Mouse (Mus musculus): ENCODE data around the gene Tbl2.

Tbl2 gene

DNA sequence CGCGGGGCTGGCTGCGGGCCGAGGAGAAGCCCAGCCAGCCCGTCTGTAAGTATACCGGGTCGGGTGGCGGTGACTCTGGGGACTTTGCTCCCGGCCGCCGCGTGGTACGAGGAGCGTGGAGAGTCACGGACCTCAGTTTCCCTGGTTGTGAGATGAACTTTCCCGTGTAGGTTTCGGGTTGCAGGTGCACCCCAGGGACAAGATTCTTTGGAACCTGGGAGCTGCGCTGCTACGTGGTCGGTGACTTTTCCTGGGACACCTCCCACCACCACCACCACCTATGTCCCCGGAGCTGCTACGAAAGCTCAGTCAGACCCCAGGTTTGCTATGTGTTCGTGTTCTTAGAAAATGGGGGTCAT is 342 bp downstream of the Tbl2 start:
- DNase-seq (ENCODE audit: low spot score in 2 of 2), result no peak

DNA sequence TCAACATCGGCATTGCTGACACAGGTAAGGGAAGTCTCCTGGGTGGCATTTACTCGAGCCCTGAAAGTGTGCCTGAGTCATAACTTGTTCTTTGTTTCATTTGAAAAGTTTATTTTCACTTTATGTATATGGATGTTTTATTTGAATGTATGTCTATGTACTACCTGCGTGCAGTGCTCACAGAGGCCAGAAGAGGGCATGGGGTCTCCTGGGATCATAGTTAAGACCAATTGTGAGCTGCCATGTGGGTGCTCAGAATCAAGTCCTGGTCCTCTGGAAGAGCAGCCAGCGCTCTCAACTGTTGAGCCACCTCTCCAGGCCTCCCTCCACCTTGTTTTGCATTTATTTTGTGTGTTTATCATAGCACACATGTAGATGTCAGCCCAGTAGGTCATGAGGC is 7.0 kb downstream of the Tbl2 start:
- DNase-seq (ENCODE audit: low spot score in 2 of 2), result no peak

DNA sequence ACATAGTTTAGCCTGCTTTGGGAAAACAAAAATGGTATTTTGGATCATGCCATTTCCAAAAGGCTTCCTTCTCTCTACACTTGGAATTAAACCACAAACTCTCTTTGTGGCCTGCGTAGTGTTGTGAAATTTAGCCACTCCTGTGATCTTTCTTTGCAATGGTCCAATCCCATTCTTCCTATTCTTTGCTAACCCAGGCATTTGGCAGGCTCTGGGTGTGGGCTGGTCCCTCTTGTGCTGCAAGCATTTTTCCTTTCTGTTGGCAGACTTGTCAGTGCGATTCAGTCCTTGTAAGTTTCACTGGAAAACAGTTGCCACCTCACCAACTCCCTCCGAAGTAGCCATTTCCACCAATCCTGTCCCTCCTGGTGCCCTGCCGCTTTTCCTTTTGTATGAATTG is 11.8 kb downstream of the Tbl2 start:
- DNase-seq (ENCODE audit: low spot score in 2 of 2), result peak in 1 of 2 experiments; percentile 58

DNA sequence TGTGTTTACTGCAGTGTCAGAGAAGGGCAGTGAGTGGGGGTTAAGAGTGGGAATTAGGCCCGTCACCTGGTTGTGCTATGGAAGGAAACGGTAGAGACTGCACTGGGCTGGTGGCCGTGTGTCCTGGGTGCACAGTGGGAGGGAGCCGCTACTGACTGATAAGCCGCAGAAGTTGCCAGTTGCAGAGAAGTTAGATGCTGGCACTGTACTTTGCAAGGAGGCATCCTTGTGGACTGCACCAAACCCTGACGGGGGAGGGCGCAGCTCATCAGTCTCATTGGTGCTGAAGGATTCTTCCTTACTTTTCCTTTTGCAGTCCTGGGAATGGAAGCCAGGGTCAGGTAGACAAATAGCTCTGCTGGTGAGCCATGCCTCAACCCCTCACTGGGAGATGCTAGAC is 12.2 kb downstream of the Tbl2 start:
- DNase-seq (ENCODE audit: low spot score in 2 of 2), result no peak

DNA sequence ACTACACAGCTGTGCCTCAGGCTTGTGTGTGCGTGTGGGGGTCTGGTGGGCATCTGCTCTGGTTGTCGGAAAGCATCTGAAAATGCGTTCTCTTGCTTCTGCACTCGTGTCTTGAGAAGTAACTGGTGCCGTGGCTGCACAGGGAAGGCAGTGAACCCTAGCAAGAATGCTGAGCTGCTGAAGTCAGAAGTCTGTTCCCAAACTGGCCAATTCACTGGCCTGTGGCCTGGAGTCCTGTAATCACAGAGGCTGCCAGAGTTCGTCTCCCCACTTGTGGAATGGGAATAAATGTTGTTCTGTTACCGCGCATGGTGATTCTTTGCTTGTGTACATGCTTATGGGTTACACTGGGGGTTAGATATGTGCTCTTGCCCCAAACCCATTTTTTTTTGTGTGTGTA is 12.9 kb downstream of the Tbl2 start:
- DNase-seq (ENCODE audit: low spot score in 2 of 2), result no peak

DNA sequence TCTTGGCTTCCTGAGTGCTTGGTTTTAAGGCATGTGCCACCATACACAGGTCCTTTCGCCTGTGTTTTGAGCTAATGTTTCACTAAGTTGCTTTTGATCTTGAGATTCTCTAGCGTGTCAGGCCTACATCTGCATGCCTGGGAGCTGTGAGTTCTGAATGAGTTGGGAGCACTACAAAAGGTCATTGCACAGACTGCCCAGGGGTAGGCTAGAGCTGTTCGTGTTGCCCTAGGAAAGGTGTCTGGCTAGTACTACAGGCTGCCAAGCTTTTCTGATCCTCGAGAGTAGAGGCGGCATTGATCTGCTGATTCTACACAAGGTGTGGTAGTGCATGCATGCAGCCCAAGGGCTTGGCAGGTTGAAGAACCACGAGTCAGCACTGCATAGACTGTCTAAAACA is 13.4 kb downstream of the Tbl2 start:
- no peak for DNase-seq (ENCODE audit: low spot score in 2 of 2)

DNA sequence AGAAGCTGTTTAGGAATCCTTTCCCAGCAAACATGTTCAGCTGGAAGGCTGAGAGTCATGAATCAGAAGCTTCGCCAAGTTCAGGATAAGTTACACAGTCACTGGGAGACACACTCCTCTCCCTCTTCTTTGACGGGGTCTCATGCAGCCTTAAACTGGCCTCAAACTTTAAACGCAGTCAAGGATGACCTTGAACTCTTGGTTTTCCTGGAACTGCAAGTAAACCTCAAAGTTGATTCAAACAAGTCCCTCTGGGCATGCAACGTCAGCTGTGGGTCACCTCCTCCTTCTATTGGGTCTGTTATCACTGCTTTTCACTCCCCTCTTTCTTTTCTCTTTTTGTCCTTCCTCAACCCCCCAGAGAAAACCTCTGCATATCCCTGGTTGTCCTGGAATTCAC is 17.5 kb downstream of the Tbl2 start:
- no peak for DNase-seq (ENCODE audit: low spot score in 2 of 2)

DNA sequence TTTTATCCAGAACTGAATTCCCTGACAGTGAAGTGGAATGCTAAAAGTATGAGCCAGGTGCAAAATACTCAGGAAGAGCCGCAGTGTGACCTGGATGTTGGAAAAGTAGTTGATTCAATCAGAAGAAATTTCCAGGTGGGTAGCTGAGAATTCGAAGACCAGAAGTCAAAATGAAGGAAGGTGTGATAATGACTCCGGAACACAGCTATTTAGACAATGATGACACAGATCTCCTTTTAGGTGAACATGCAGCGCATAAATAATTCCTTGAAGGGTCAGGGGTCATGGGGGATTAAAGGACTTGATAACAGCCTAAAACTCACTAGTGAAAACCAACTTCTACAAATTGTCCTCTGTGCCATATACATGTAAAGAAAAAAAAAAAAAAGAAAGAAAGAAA is 18.0 kb downstream of the Tbl2 start:
- DNase-seq (ENCODE audit: low spot score in 2 of 2), result no peak

DNA sequence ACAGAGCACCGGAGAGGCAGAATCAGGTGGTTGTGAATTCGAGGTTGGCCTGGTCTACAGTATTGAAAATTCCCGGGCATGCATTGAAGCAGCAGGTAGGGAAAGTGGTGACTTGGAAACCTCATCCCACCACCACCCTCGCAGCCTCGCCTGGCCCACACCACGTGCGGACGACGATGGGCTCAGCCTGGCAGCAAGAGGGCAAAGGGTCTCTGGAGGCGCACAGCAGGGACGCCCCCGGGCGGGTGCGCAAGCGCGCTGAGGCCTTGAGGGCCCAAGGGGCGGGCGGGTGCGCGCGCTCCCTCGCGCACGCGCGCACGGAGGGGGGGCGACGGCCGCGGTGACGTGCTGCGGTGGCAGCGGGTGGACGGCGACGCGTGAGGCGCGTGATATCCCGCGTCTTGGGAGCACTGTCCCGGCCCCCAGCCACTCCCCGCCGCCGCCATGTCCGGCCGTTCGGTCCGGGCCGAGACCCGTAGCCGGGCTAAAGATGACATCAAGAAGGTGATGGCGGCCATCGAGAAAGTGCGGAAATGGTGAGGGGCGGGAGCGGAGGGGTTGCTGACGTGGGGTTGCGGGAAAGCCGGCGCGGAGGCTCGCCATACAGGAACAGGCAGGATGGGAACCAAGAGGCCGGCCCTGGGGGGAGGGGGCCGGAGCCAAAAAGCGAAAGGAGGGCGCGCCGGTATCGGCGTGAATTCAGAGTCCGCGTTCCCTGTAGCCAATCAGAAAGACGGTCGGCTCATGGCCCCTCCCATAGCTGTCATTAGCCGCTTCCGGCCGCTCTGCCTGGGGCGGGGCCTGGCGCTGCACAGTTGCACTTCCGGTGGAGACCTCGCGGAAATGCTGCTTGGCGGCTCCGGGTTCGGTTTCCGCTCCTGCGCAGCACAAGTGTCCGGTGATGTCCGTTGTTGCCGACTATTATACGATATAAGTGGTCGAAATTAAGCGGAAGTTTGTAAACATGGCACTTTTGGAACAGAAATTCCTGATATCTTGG is 18.9 kb downstream of the Tbl2 start, which contains the start of gene Bcl7b:
Gene Bcl7b, plus strand, starts transcription at position 221 of the 1,000 bp plus-strand sequence.
- peak; percentile 95 to 98 for DNase-seq (ENCODE audit: low spot score in 2 of 2)

DNA sequence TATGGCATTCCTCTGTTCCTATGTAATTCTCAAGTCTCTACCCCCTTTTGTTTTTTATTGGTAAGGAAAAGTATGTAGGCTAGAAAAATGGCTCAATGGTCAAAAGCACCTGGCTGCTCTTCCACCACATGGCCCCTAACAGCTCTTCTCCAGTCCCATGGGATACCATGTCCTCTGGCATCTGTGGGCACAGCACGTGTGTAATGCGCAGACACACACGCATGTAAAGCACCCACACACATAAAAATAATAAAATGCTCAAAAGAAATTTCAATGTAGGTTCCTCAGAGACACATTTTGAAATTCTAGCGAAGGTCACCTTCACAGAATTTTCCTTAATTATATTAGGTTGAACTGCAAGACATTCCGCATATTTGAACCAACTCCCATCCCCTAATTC is 20.0 kb downstream of the Tbl2 start:
- DNase-seq (ENCODE audit: low spot score in 2 of 2), result no peak

DNA sequence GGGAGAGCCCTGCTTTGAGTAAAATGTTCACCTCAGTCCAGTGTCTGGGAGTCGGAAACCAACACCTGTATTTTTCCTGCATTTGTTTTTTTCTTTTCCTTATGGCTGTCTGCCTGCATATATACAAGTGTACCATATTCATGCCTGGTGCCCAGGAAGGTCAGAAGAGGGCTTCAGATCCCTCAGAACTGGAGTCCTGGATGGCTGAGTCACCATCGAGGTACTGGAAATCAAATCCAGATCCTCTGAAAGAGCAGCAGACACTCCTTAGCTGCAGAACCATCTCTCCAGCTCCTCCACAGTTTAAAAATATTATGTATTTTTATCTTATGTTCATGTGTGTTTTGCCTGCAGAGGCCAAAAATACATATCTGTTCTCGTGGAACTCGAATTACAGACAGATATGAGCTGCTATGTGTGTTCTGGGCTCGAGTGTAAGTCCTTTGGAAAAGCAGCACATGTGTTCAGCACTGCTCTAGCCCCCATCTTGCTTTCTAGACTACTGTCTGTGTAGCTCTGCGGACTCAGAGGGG is 22.3 kb downstream of the Tbl2 start:
- no peak for DNase-seq (ENCODE audit: low spot score in 2 of 2)

DNA sequence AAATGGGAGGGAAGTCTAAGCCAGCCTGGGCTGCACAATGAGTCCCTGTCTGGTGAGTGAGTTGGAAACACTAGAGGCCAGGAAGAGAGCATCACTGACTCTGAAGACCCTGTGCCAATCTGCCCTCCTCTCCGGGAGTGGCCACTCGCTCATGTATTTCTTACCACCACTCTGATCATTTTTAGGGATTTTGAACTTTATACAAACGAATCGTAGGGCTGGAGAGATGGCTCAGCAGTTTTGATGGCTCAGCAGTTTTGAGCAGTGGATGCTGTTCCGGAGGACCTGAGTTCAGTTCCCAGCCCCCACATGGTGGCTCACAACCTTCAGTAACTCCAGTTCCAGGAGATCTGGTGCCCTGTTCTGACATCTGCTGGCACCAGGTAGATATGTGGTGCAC is 23.5 kb downstream of the Tbl2 start:
- no peak for DNase-seq (ENCODE audit: low spot score in 2 of 2)

DNA sequence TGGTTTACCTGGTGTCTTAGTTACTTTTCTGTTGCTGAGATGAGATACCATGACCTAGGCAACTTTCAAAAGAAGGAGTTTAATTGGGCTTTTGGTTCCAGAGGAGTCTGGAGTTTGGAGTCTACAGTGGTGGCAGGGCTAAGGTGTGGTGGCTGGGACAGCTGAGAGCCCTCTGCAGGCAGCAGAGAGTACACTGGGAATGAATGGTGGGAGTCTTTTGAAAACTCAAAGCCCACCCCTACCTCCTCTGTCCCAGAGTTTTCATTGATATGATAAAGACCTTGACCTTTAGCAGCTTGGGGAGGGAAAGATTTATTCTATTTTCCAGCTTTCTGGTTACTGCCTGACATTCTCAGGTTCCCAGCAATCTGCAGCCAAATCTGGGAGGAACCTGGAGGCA is 25.6 kb downstream of the Tbl2 start:
- no peak for DNase-seq (ENCODE audit: low spot score in 2 of 2)

DNA sequence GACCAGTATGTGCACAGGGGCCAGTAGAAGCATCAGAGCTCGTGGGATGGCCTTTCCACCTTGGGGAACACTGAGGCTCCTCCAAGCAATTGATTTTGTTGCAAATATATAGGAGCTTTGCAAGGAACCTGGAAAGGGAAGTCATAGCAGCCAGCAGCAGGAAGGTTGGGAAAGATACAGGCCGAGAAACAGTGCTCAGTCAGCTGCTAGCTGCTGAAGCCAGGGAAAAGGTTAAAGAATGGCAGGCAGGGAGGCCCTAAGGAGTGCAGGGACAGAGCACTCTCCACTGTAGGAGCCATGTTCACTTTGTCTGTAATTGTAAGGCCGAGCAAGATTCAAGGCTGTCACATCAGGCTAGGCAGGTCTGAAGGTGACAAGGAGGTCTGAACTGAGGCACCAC is 29.1 kb downstream of the Tbl2 start:
- no peak for DNase-seq (ENCODE audit: low spot score in 2 of 2)

DNA sequence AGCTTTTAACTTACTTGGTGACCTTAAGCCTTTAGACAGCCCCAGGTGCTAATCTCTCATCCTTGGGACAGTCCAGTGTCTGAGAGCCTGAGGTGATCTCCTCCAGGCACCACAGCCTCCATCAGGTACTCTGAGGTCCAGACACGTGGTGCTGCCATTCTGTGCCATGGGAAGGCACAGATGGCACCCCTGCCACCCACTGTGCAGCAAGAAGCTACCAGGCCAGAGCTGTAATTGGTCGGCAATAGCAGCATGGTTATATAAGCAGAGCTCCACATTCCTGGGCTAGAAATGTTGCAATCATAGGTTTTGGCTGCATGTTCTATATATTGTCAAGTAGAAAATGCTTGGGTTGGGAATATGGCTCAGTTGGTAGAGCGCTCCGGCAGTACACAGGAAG is 29.5 kb downstream of the Tbl2 start:
- DNase-seq (ENCODE audit: low spot score in 2 of 2), result peak; percentile 57 to 74

DNA sequence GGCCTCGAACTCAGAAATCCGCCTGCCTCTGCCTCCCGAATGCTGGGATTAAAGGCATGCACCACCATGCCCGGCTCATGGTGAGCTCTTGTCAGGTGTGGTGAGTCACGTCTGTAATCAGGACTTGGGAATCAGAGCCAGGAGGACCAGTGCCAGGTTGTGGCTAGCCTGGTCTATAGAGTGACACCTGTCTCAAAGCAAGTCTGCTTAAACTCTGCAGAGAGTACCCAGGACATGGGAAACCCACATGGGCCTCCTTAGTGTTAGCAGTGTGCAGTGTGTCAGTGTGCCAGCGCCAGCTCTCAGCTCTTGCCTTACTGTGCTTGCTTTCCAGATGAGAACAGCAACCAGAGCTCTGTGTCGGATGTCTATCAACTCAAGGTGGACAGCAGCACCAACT is 30.2 kb downstream of the Tbl2 start:
- no peak for DNase-seq (ENCODE audit: low spot score in 2 of 2)

DNA sequence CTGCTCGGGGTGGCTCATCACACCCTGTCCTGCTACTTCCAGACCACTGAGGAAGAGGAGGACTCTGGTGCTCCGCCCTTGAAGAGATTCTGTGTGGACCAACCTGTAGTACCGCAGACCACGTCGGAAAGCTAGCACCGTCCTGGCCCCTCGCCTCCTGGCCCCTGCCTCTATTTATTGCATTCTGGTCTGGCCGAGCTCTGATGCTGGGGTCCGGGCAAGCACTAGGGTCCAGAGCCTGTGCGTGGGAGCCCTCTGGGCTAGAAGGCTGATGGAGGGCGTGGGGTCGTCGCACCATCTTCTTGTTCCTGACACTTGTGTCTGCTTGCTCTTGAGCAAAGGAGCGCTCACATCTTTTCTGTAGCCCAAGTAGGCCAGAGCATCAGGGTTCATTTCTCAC is 31.3 kb downstream of the Tbl2 start:
- DNase-seq (ENCODE audit: low spot score in 2 of 2), result no peak

DNA sequence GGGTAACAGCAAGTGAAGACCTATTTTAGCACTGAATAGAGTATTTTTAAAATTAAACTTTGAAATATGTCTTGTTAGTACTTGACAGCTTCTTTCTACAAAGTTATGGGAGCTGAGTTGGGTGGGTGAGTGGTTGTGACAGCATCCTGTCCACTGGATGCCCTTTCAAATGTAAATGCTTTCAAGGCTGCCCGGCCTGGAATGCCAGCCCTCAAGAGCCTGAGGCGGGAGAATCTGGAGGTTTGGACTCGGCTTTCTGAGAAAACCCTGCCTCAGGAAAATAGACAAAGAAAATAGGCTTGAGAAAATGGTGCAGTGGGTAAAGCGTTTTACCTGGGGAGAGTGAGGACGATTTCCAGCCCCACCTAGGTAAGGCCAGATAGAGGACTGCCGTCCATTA is 32.3 kb downstream of the Tbl2 start:
- DNase-seq (ENCODE audit: low spot score in 2 of 2), result no peak

DNA sequence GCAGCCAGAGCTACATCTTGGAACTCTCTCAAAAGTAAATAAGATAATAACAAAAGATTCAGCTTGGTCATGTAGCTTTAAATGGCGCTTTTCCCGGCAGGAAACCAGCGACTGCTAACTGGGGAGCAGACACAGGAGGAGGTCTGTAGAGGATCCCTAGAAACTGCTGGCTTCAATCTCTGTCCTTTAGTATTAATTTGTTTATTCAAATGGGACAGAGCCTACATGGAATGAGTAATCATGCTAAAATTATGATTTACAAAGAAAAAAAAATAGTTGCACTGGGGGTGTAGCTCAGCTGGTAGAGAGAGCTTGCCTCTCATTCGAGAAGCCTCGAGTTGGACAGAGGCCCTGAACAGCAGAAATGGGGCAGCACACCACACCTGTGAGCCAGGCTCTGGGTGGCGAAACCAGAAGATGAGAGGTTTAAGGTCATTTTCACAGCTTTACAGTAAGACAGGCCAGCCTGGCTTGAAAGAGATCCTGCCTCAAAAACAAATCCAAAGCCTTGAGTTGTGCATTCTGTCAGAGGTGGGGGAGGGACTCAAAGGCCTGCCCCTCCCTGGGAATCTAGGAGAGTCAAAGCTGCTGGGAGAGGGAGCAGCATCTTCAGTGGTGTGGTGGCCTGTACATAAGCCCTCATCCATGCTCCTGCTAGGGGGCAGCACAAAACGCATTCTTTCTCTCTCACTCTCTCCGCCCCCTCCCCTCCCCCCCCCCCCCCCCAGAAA is 33.8 kb downstream of the Tbl2 start:
- peak in 1 of 2 experiments; percentile 63 for DNase-seq (ENCODE audit: low spot score in 2 of 2)

DNA sequence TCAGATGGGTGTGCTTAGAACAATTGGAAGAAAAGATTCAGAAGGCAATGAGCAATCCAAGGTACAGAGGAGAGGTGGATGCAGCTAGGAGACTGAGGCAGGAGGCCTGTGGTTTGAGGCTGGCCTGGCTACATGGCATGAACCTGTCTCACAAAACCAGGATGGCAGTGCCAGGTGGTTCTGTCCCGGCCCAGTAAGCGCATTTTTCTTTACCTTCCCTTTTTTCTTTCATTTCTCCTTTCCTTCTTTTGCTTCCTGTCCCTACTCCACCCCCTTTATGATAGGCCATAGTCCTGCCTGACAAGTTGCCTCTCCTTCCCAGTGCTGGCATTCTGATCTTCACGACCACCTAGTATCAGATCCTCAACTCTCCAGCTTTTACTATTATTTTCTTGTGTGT is 35.6 kb downstream of the Tbl2 start:
- no peak for DNase-seq (ENCODE audit: low spot score in 2 of 2)

DNA sequence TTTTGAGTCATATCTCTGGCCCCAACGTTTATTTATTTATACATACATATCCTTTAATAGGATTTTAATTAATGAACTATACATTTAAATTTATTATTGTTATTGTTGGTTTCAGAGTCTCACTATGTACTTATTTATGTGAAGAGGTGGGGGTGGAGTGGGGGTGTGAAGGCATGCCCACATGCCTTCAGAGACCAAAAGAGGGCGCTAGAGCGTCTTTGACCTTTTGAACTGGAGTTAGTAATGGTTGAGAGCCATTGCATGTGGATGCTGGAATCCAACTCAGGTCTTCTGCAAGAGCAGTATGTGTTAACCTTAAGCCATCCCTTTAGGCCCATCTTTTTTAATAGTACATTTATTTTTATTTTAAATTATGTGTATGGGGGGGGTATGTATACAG is 36.1 kb downstream of the Tbl2 start:
- DNase-seq (ENCODE audit: low spot score in 2 of 2), result no peak

DNA sequence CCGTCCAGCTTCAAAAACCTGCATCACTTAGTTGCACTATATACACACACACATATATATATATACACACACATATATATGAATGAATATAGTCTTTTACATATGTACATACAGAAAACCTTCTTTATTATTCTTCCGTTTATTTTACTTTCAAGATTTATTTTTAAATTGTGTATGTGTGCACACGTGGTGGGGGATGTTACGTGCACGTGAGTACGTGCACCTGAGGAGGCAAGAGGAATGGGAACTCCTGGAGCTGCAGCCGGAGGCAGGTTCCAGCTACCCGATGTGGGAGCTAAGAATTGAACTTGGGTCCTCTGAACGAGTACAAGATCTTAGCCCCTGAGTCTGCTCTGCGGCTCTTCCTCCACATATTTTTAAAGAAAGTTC is 36.8 kb downstream of the Tbl2 start:
- no peak for DNase-seq (ENCODE audit: low spot score in 2 of 2)
